Mouse (Mus musculus) liver, embryonic 16.5 days (tissue): Measurements from ENCODE around the gene Nbl1. TPM values are rescaled to one million over a fixed set of nuclear protein-coding genes. Genes with fewer than 3 reads are reported as not detected.

ENCODE experiments used
- ATAC-seq: fragments of 200-750 bp; cut with Nextera tagmentation; 2 replicates; pipeline ENCODE4 v1.8.0; 2017; ENCODE audit warnings: low read depth, mild to moderate bottlenecking, moderate number of reproducible peaks, moderate library complexity
- H3K27ac ChIP-seq: fragments of 300-500 bp; sonication (generic); 2 replicates; pipeline ENCODE4 v1.5.1; 2014; ENCODE audit warnings: mild to moderate bottlenecking, low read length
- H3K27me3 ChIP-seq: fragments of 300-500 bp; sonication (generic); 2 replicates; pipeline ENCODE4 v1.6.1; 2014; ENCODE audit warnings: low read depth, low read length, mixed read lengths; ENCODE audit not compliant: control insufficient read depth, insufficient read depth
- H3K36me3 ChIP-seq: fragments of 300-500 bp; sonication (generic); 2 replicates; pipeline ENCODE4 v1.6.1; 2014; ENCODE audit warnings: mild to moderate bottlenecking; ENCODE audit not compliant: control insufficient read depth, insufficient read depth
- H3K4me1 ChIP-seq: fragments of 300-500 bp; sonication (generic); 2 replicates; pipeline ENCODE4 v1.6.1; 2014; ENCODE audit warnings: low read depth, low read length, mixed read lengths; ENCODE audit not compliant: control insufficient read depth
- H3K4me2 ChIP-seq: fragments of 300-500 bp; sonication (generic); 2 replicates; pipeline ENCODE4 v1.6.1; 2014; ENCODE audit warnings: low read depth, low read length, mixed read lengths
- H3K4me3 ChIP-seq: fragments of 300-500 bp; sonication (generic); 2 replicates; pipeline ENCODE4 v1.5.1; 2014; ENCODE audit warnings: low read depth, mild to moderate bottlenecking, low read length
- H3K9ac ChIP-seq: fragments of 300-500 bp; sonication (generic); 2 replicates; pipeline ENCODE4 v1.6.1; 2014; ENCODE audit warnings: low read depth, low read length
- H3K9me3 ChIP-seq: fragments of 300-500 bp; sonication (generic); replicated peaks from 2 replicates; pipeline ENCODE4 v1.6.1; 2016; ENCODE audit warnings: low read length; ENCODE audit not compliant: control insufficient read depth
- WGBS: fragments of 180-500 bp; shearing (Covaris S2); extraction: QIAGEN DNeasy Blood & Tissue Kit; methylation state at CpG from one replicate; pipeline ENCODE4 v1.1.7; 2014; ENCODE audit not compliant: insufficient replicate concordance; 5-methylcytosine and 5-hydroxymethylcytosine counted together
- polyA plus RNA-seq: library from polyadenylated mRNA; unstranded; fragments of >200 nt; fragmentation: Nextera tagmentation; extraction: Ambion mirVana; gene quantifications from 2 replicates; pipeline ENCODE4 v1.2.1, GENCODE M21; 2015

Nbl1 gene
- polyA plus RNA-seq, 1 experiment from 2014 or later = 2.5 TPM

- 81% methylated on average over 5 of the region's 5 CpGs for WGBS
- no peak overlapping the region for H3K4me2 ChIP-seq
- ATAC-seq = no peak
Observed at GRCm38 (mm10) chr4:139064831-139065230, 28.0 kb downstream of the Nbl1 start.

GRCm38 (mm10) chr4:139059569-139059968 is 33.2 kb downstream of the Nbl1 start:
- Histone ChIP-seq H3K27ac (no peak overlapping the region), H3K4me3 (no peak overlapping the region), H3K9me3 (no peaks in the 10 kb centered on the region), H3K36me3 (no peaks in the 10 kb centered on the region), H3K4me2 (no peak overlapping the region), H3K4me1 (no peaks in the 10 kb centered on the region), H3K27me3 (no peaks in the 10 kb centered on the region), H3K9ac (no peak overlapping the region)
- ATAC-seq = no peak
- WGBS = 9% methylated on average over 7 of the region's 7 CpGs

More at GRCm38 (mm10) chr4:139064831-139065230, 28.0 kb downstream of the Nbl1 start:
- Histone ChIP-seq H3K27me3 (no peaks in the 10 kb centered on the region), H3K9ac (no peak overlapping the region), H3K4me1 (no peaks in the 10 kb centered on the region), H3K27ac (no peak overlapping the region), H3K36me3 (no peaks in the 10 kb centered on the region), H3K9me3 (no peaks in the 10 kb centered on the region), H3K4me3 (no peak overlapping the region)

GRCm38 (mm10) chr4:139058029-139058428 is 34.8 kb downstream of the Nbl1 start:
- H3K4me3 ChIP-seq = no peak overlapping the region
- 65% methylated on average over 5 of the region's 5 CpGs for WGBS
- no peak overlapping the region for H3K9ac ChIP-seq
- H3K9me3 ChIP-seq = no peaks in the 10 kb centered on the region
- no peaks in the 10 kb centered on the region for H3K4me1 ChIP-seq
- ATAC-seq = no peak
- H3K27me3 ChIP-seq = no peaks in the 10 kb centered on the region
- H3K4me2 ChIP-seq = no peak overlapping the region
- H3K27ac ChIP-seq = no peak overlapping the region
- no peaks in the 10 kb centered on the region for H3K36me3 ChIP-seq

DNA sequence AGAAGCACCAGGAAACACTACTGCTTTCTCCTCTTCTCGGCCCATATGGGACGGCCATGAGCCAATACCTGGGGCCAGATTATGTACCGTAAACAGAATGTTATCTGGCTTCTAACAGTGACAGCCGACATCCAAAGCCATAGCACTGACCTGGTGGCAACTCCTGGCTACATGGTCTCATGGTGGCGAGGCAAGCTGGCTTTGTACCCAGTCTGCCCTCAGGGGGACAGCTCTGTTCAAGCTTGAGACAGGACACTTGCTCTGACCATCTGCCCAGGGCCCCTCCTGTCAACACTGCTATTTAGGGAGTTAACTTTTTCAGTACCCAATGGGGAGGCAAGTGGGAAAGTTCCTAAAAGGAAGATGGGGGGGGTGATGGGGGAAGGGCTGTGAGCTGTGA is 35.5 kb downstream of the Nbl1 start:
- H3K4me3 ChIP-seq = no peak overlapping the region
- H3K27me3 ChIP-seq = no peaks in the 10 kb centered on the region
- H3K4me1 ChIP-seq = no peaks in the 10 kb centered on the region
- no peak overlapping the region for H3K9ac ChIP-seq
- no peak for ATAC-seq
- H3K27ac ChIP-seq = no peak overlapping the region
- no peaks in the 10 kb centered on the region for H3K36me3 ChIP-seq
- H3K4me2 ChIP-seq = no peak overlapping the region
- no peaks in the 10 kb centered on the region for H3K9me3 ChIP-seq
- 53% methylated on average over 5 of the region's 5 CpGs for WGBS

DNA sequence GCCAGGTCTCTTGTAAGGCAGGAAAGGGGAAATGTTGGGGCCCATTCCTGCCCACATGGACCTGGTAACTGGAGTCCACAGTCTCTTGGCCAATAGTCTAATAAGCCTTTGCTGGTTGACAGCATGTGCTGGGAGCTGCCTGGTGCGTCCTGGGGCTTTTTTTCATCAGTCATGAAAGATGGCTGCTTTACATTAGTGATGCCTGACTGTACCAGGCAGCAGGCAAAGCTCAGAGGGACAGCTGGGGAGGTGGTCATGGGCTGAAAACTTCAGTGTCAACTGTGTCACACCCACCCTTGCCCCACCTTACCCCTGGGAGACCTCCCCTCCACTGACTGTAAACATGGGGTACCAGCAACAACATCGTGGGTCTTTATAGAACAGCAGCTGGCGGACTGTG is 37.0 kb downstream of the Nbl1 start:
- Histone ChIP-seq H3K9me3 (no peaks in the 10 kb centered on the region), H3K27ac (no peak overlapping the region), H3K27me3 (no peaks in the 10 kb centered on the region), H3K36me3 (no peaks in the 10 kb centered on the region), H3K4me1 (no peaks in the 10 kb centered on the region), H3K9ac (no peak overlapping the region), H3K4me3 (no peak overlapping the region), H3K4me2 (no peak overlapping the region)
- ATAC-seq = no peak
- 48% methylated on average over 3 of the region's 3 CpGs for WGBS

GRCm38 (mm10) chr4:139055336-139055735 is 37.5 kb downstream of the Nbl1 start:
- H3K4me3 ChIP-seq = no peak overlapping the region
- H3K4me2 ChIP-seq = no peak overlapping the region
- H3K4me1 ChIP-seq = no peaks in the 10 kb centered on the region
- no peak overlapping the region for H3K9ac ChIP-seq
- H3K27me3 ChIP-seq = no peaks in the 10 kb centered on the region
- no peaks in the 10 kb centered on the region for H3K9me3 ChIP-seq
- H3K27ac ChIP-seq = no peak overlapping the region
- no peak for ATAC-seq
- H3K36me3 ChIP-seq = no peaks in the 10 kb centered on the region
- 58% methylated on average over 4 of the region's 4 CpGs for WGBS

DNA sequence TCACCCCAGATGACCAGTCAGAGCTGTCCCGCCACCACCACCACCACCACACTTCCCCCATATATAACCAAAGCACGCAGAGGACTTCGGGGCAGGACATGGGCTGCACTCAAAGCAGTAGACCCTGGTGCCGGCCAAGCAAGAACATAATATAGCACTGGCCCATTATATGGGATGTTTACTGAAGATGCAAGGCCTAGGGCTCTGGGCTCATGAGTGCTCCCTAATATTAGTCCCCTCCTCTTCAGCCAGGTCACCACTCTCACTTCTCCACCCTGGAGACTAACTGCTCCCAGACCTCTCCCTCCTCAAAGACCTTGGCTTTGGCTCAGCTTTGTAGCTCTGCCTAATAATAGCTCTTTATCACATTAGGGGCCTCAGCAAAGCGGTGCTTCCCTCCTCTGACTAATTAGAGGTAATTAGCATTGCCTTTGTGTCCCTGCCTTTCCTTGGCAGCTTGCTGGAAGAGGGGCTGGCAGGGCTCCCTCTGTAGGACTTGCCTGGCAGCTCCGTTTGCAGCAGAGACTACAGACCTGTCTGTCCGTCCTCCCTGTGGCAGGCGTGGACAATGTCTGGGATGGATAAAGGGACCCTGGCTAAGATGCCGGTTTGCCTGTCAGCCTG is 38.4 kb downstream of the Nbl1 start:
- Histone ChIP-seq H3K36me3 (no peaks in the 10 kb centered on the region), H3K27me3 (no peaks in the 10 kb centered on the region), H3K9ac (no peak overlapping the region), H3K4me1 (no peaks in the 10 kb centered on the region), H3K9me3 (no peaks in the 10 kb centered on the region), H3K4me3 (no peak overlapping the region), H3K27ac (no peak overlapping the region), H3K4me2 (no peak overlapping the region)
- WGBS = 49% methylated on average over 9 of the region's 9 CpGs
- no peak for ATAC-seq

GRCm38 (mm10) chr4:139053391-139053790 is 39.4 kb downstream of the Nbl1 start:
- Histone ChIP-seq H3K9ac (no peak overlapping the region), H3K4me1 (no peaks in the 10 kb centered on the region), H3K4me3 (no peak overlapping the region), H3K36me3 (no peaks in the 10 kb centered on the region), H3K27ac (no peak overlapping the region), H3K4me2 (no peak overlapping the region), H3K27me3 (no peaks in the 10 kb centered on the region), H3K9me3 (no peaks in the 10 kb centered on the region)
- no peak for ATAC-seq
- WGBS = 53% methylated on average over 5 of the region's 5 CpGs

DNA sequence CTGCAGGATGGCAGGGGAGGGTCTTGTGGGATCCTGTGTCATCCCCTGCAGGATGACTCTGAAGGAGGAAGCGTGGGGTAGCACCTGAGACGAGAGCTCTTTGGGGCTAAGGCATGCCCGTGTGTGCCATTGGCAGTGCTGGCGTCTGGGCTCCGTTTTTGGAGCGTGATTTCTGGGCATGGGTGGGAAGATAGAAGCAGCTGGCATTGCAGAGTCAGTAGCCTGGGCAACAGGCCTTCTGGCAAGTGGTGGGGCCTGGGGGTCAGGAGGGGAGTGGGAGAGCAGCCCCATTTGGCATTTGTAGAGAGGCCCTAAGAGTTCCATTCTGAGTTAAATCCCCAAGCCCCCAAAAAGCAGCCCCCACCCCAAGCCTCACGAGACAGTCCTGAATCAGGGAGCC is 40.0 kb downstream of the Nbl1 start:
- Histone ChIP-seq H3K27ac (no peak overlapping the region), H3K9me3 (no peaks in the 10 kb centered on the region), H3K27me3 (no peaks in the 10 kb centered on the region), H3K4me2 (no peak overlapping the region), H3K4me3 (no peak overlapping the region), H3K9ac (no peak overlapping the region), H3K36me3 (no peaks in the 10 kb centered on the region), H3K4me1 (no peaks in the 10 kb centered on the region)
- 64% methylated on average over 7 of the region's 7 CpGs for WGBS
- ATAC-seq = no peak
